Mouse (Mus musculus) thymus, adult 2 months (tissue): ENCODE measurements around the gene Lxn. TPM values are rescaled to one million over a fixed set of nuclear protein-coding genes. Genes with fewer than 3 reads are reported as not detected.

Experiments
- DNase-seq: peaks from one replicate; pipeline ENCODE4 v3.0.0; 2021
- H3K27ac ChIP-seq: fragments of 200-500 bp; 2 replicates; pipeline ENCODE4 v1.5.1; 2012; ENCODE audit warnings: low read length, control low read depth; ENCODE audit not compliant: control insufficient read depth, insufficient read depth
- H3K27me3 ChIP-seq: fragments of 200-500 bp; 2 replicates; pipeline ENCODE4 v1.6.1; 2012; ENCODE audit warnings: mild to moderate bottlenecking, low read length, moderate library complexity, mixed read lengths; ENCODE audit not compliant: control insufficient read depth, insufficient read depth
- H3K36me3 ChIP-seq: fragments of 200-500 bp; 2 replicates; pipeline ENCODE4 v1.6.1; 2012; ENCODE audit warnings: mild to moderate bottlenecking, low read length, moderate library complexity; ENCODE audit not compliant: control insufficient read depth, insufficient read depth
- H3K4me1 ChIP-seq: fragments of 200-500 bp; replicated peaks from 2 replicates; pipeline ENCODE4 v1.6.1; 2012; ENCODE audit warnings: low read length; ENCODE audit not compliant: control insufficient read depth, insufficient read depth
- H3K4me3 ChIP-seq: fragments of 200-500 bp; 2 replicates; pipeline ENCODE4 v1.5.1; 2012; ENCODE audit warnings: mild to moderate bottlenecking, low read length, control low read depth, moderate library complexity; ENCODE audit not compliant: control insufficient read depth, insufficient read depth
- CTCF ChIP-seq: fragments of 200-500 bp; IDR thresholded peaks from 2 replicates; pipeline ENCODE4 v1.5.1; 2012; ENCODE audit warnings: mild to moderate bottlenecking, control low read depth, low read length, moderate library complexity, borderline replicate concordance; ENCODE audit not compliant: control insufficient read depth, poor library complexity, insufficient read depth; ENCODE audit errors: extremely low read depth
- POLR2A ChIP-seq: fragments of 200-500 bp; IDR thresholded peaks from 2 replicates; pipeline ENCODE4 v1.6.1; 2012; ENCODE audit warnings: mild to moderate bottlenecking, low read length, control low read depth, moderate library complexity; ENCODE audit not compliant: control insufficient read depth, poor library complexity, insufficient read depth; ENCODE audit errors: extremely low read depth
- WGBS: fragments of 180-500 bp; shearing (Covaris S2); methylation state at CpG from one replicate; pipeline ENCODE4 v1.1.7; 2018; 5-methylcytosine and 5-hydroxymethylcytosine counted together
- polyA plus RNA-seq: library from polyadenylated mRNA; depleted of rRNA; stranded (reverse); fragments of >200 nt; gene quantifications from 2 replicates; pipeline ENCODE4 v1.2.3, GENCODE M21; 2012

Gene Lxn
- polyA plus RNA-seq, 1 experiment, result 45.3 TPM

GRCm38 (mm10) chr3:67485233-67485632 lies 21.5 kb upstream of the Lxn start:
- Histone ChIP-seq H3K4me3 (no peak overlapping the region), H3K4me1 (no peaks in the 10 kb centered on the region), H3K27me3 (no peaks in the 10 kb centered on the region), H3K27ac (no peak overlapping the region), H3K36me3 (no peaks in the 10 kb centered on the region)
- TF ChIP-seq CTCF (no peak), POLR2A (no peak)
- DNase-seq, result no peak
- 90% methylated on average over 2 of the region's 2 CpGs for WGBS

GRCm38 (mm10) chr3:67482400-67482799 lies 18.7 kb upstream of the Lxn start:
- DNase-seq, result no peak
- WGBS, result 96% methylated on average over 10 of the region's 10 CpGs
- Histone ChIP-seq H3K27ac (no peak overlapping the region), H3K4me1 (no peaks in the 10 kb centered on the region), H3K27me3 (no peaks in the 10 kb centered on the region), H3K36me3 (peaks cover 4% of the 10 kb centered on the region; the same call in 1 of the 2 replicates), H3K4me3 (no peak overlapping the region)
- TF ChIP-seq POLR2A (no peak), CTCF (no peak)

GRCm38 (mm10) chr3:67479806-67480205 lies 16.1 kb upstream of the Lxn start:
- H3K27me3 ChIP-seq, result no peaks in the 10 kb centered on the region
- H3K27ac ChIP-seq, result no peak overlapping the region
- DNase-seq, result no peak
- no peaks in the 10 kb centered on the region for H3K4me1 ChIP-seq
- WGBS, result 97% methylated on average over 11 of the region's 11 CpGs
- peaks cover 4% of the 10 kb centered on the region; the same call in 1 of the 2 replicates for H3K36me3 ChIP-seq
- no peak overlapping the region for H3K4me3 ChIP-seq
- TF ChIP-seq CTCF (no peak), POLR2A (no peak)

- H3K27me3 ChIP-seq, result no peaks in the 10 kb centered on the region
- no peak for DNase-seq
- peaks cover 16% of the 10 kb centered on the region for H3K36me3 ChIP-seq
- H3K4me1 ChIP-seq, result no peaks in the 10 kb centered on the region
- no peak for TF ChIP-seq POLR2A
- TF ChIP-seq CTCF, result no peak
- no peak overlapping the region for H3K27ac ChIP-seq
- 96% methylated on average over 6 of the region's 6 CpGs for WGBS
- H3K4me3 ChIP-seq, result no peak overlapping the region
These were observed 9.7 kb upstream of the Lxn start for GRCm38 (mm10) chr3:67473438-67473837.

- Histone ChIP-seq H3K4me1 (no peaks in the 10 kb centered on the region), H3K36me3 (peaks cover 20% of the 10 kb centered on the region), H3K27ac (no peak overlapping the region), H3K4me3 (no peak overlapping the region), H3K27me3 (no peaks in the 10 kb centered on the region)
- TF ChIP-seq CTCF, result no peak
- no peak for TF ChIP-seq POLR2A
- no peak for DNase-seq
- 89% methylated on average over 4 of the region's 4 CpGs for WGBS
These were observed 7.8 kb upstream of the Lxn start for GRCm38 (mm10) chr3:67471408-67472127.

- Histone ChIP-seq H3K36me3 (peaks cover 12% of the 10 kb centered on the region), H3K27me3 (no peaks in the 10 kb centered on the region), H3K4me1 (peaks cover 8% of the 10 kb centered on the region), H3K27ac (no peak overlapping the region), H3K4me3 (no peak overlapping the region)
- WGBS, result 94% methylated on average over 2 of the region's 2 CpGs
- no peak for DNase-seq
- TF ChIP-seq POLR2A (no peak), CTCF (no peak)
These were observed 3.6 kb upstream of the Lxn start for GRCm38 (mm10) chr3:67467281-67467680.

GRCm38 (mm10) chr3:67466576-67466975 lies 2.9 kb upstream of the Lxn start:
- DNase-seq, result no peak
- Histone ChIP-seq H3K36me3 (peaks cover 12% of the 10 kb centered on the region), H3K4me3 (no peak overlapping the region), H3K4me1 (peaks cover 8% of the 10 kb centered on the region), H3K27ac (no peak overlapping the region), H3K27me3 (no peaks in the 10 kb centered on the region)
- WGBS, result over 99% methylated on average over 5 of the region's 5 CpGs
- TF ChIP-seq POLR2A, result no peak
- no peak for TF ChIP-seq CTCF
